Comparison of ENCODE assay signal across 12 mouse cellular contexts in the genomic region with DNA sequence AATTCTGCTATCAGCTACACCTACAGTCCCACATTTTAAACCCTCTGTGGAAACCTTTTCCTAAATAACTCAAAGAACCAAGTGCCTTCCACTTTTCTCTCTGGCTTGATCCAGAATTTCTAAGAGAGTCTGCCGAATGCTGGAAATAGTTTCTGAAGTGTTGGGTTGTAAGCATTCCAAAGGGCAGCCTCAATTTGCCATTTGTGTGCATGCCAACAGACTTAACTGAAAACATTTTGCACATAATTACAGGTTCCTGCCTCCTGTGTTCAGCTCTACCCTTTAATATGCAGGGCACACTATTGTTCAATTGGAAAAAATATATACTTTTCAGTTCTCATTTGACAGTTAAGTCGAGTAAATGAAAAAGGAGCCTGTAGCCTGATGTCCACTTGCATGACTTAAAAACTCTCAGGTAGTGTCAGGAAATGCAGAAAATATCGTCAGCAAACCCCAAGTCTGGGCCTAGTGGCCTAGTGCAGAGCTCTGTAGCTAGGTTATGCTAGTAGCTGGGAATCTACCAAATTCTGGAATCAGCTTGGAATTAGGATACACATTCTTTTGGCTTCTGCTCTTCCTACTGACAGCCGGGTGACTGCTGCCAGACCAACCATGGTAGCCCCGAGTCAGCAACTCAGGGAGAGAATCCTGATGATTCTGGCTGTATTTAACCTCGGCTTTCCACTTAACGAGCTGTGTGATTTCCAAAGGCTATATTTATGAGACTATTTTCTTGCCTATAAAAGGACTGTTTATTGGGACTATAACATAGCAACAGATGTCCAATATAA. TPM values are rescaled to one million over a fixed set of nuclear protein-coding genes. Genes with fewer than 3 reads are reported as not detected.
A peak's percentile ranks its signal among the peaks of the same experiment; 100 is the strongest.
DNase-seq lines count a peak whose midpoint lies in the region; ATAC-seq and TF ChIP-seq lines count a peak whose summit lies in the region.
"Had no signal": no experiment of that assay in that cellular context is flagged by ENCODE, and none has a peak within 500 bp of the region (broad histone marks: within the 10 kb centered on the region; RNA-seq: fewer than 3 reads in every experiment).

No protein-coding gene starts in this region.

- TF ChIP-seq CTCF in kidney, adult 2 months (conservative IDR thresholded peaks at IDR 0.05; ENCODE audit: insufficient read depth, insufficient read length, low read depth, low read length) = no peak
- TF ChIP-seq CTCF in stomach, postnatal 0 days (IDR thresholded peaks at IDR 0.05; ENCODE audit: low read depth) = no peak
- TF ChIP-seq CTCF in olfactory bulb, adult 2 months (IDR thresholded peaks at IDR 0.05; ENCODE audit: insufficient read depth, low read depth, low read length) = no peak

- WGBS in kidney, adult 2 months = 41% methylated on average over 7 of the region's 7 CpGs
- 54% methylated on average over 7 of the region's 7 CpGs for WGBS in kidney, embryonic 16.5 days
- WGBS in stomach, embryonic 16.5 days = 64% methylated on average over 7 of the region's 7 CpGs
- WGBS in stomach, postnatal 0 days = 53% methylated on average over 7 of the region's 7 CpGs
- WGBS in olfactory bulb, adult 2 months = 18% methylated on average over 7 of the region's 7 CpGs

- DNase-seq in kidney, adult 2 months = peak; percentile 25
- no peak for DNase-seq in stomach, postnatal 0 days (ENCODE audit: low spot score)
- DNase-seq in cerebellum, adult 9-10 months = peak; percentile 49
- DNase-seq in ovary, postnatal 10 days (ENCODE audit: low spot score) = no peak
- DNase-seq: adrenal gland, postnatal 36 days; spleen, adult 18-20 months had no signal

- TF ChIP-seq EP300 in stomach, postnatal 0 days (optimal IDR thresholded peaks at IDR 0.05) = no peak

- ATAC-seq in kidney, embryonic 16.5 days (ENCODE audit: low FRiP score, low TSS enrichment) = no peak
- no peak for ATAC-seq in stomach, embryonic 16.5 days (ENCODE audit: insufficient read depth, low FRiP score)
- no peak for ATAC-seq in stomach, postnatal 0 days (ENCODE audit: low FRiP score, low TSS enrichment)
- ATAC-seq: intestine, embryonic 16.5 days had no signal

- no peak for TF ChIP-seq POLR2A in kidney, adult 2 months (IDR thresholded peaks at IDR 0.05; ENCODE audit: low read depth, low read length)
- no peak for TF ChIP-seq POLR2A in olfactory bulb, adult 2 months (IDR thresholded peaks at IDR 0.05; ENCODE audit: insufficient read depth, low read depth, low read length)

- peak overlapping the region; percentile 64; the same call in 1 of the 2 replicates for H3K27ac ChIP-seq in kidney, adult 2 months (ENCODE audit: insufficient read depth, low read depth, low read length)
- no peak overlapping the region for H3K27ac ChIP-seq in kidney, embryonic 16.5 days (ENCODE audit: low read length)
- peak overlapping the region; percentile 33 for H3K27ac ChIP-seq in stomach, embryonic 16.5 days (ENCODE audit: low read length)
- no peak overlapping the region for H3K27ac ChIP-seq in stomach, postnatal 0 days (replicated peaks)
- peak overlapping the region; percentile 75 for H3K27ac ChIP-seq in olfactory bulb, adult 2 months (ENCODE audit: insufficient read depth, low read depth, low read length)
- H3K27ac ChIP-seq: limb, embryonic 12.5 days had no signal

- no peaks in the 10 kb centered on the region for H3K9me3 ChIP-seq in kidney, embryonic 16.5 days (ENCODE audit: low read length)
- no peaks in the 10 kb centered on the region for H3K9me3 ChIP-seq in stomach, embryonic 16.5 days (replicated peaks; ENCODE audit: control insufficient read depth, low read length)
- no peaks in the 10 kb centered on the region for H3K9me3 ChIP-seq in stomach, postnatal 0 days (ENCODE audit: control insufficient read depth, low read length)
- H3K9me3 ChIP-seq: limb, embryonic 12.5 days had no signal

- no peak overlapping the region for H3K4me3 ChIP-seq in kidney, adult 2 months (ENCODE audit: insufficient read depth, low read depth, low read length)
- no peak overlapping the region for H3K4me3 ChIP-seq in kidney, embryonic 16.5 days (ENCODE audit: low read length)
- H3K4me3 ChIP-seq in stomach, embryonic 16.5 days (replicated peaks; ENCODE audit: low read length) = no peak overlapping the region
- no peak overlapping the region for H3K4me3 ChIP-seq in stomach, postnatal 0 days (ENCODE audit: low read depth, low read length)
- H3K4me3 ChIP-seq in olfactory bulb, adult 2 months (ENCODE audit: insufficient read depth, low read depth, low read length) = no peak overlapping the region
- H3K4me3 ChIP-seq: erythroblast, embryonic 14.5 days; limb, embryonic 12.5 days had no signal

- peaks cover 16% of the 10 kb centered on the region for H3K4me1 ChIP-seq in kidney, adult 2 months (ENCODE audit: control insufficient read depth, insufficient read depth, low read length)
- H3K4me1 ChIP-seq in kidney, embryonic 16.5 days (ENCODE audit: insufficient read depth, low read length) = peaks cover 24% of the 10 kb centered on the region
- H3K4me1 ChIP-seq in stomach, embryonic 16.5 days (ENCODE audit: control insufficient read depth, insufficient read depth, low read length) = peaks cover 7% of the 10 kb centered on the region
- no peaks in the 10 kb centered on the region for H3K4me1 ChIP-seq in stomach, postnatal 0 days (replicated peaks; ENCODE audit: control insufficient read depth, insufficient read depth)
- peaks cover 15% of the 10 kb centered on the region for H3K4me1 ChIP-seq in olfactory bulb, adult 2 months (ENCODE audit: control insufficient read depth, insufficient read depth, low read length)

- H3K4me2 ChIP-seq in kidney, embryonic 16.5 days (replicated peaks; ENCODE audit: low read depth, low read length) = no peak overlapping the region
- H3K4me2 ChIP-seq in stomach, embryonic 16.5 days (ENCODE audit: low read depth, low read length) = no peak overlapping the region
- no peak overlapping the region for H3K4me2 ChIP-seq in stomach, postnatal 0 days (replicated peaks; ENCODE audit: low read depth)
- H3K4me2 ChIP-seq: limb, embryonic 12.5 days had no signal

- H3K27me3 ChIP-seq in kidney, adult 2 months (replicated peaks; ENCODE audit: control insufficient read depth, insufficient read depth, low read length) = no peaks in the 10 kb centered on the region
- H3K27me3 ChIP-seq in kidney, embryonic 16.5 days (ENCODE audit: insufficient read depth, low read length) = no peaks in the 10 kb centered on the region
- H3K27me3 ChIP-seq in stomach, embryonic 16.5 days (ENCODE audit: control insufficient read depth, insufficient read depth, low read length) = no peaks in the 10 kb centered on the region
- H3K27me3 ChIP-seq in stomach, postnatal 0 days (ENCODE audit: control insufficient read depth, insufficient read depth, low read length) = no peaks in the 10 kb centered on the region

- no peaks in the 10 kb centered on the region for H3K36me3 ChIP-seq in kidney, adult 2 months (ENCODE audit: control insufficient read depth, insufficient read depth, low read length)
- no peaks in the 10 kb centered on the region for H3K36me3 ChIP-seq in kidney, embryonic 16.5 days (ENCODE audit: insufficient read depth, low read length)
- no peaks in the 10 kb centered on the region for H3K36me3 ChIP-seq in stomach, embryonic 16.5 days (ENCODE audit: control insufficient read depth, insufficient read depth, low read length)
- H3K36me3 ChIP-seq in stomach, postnatal 0 days (ENCODE audit: control insufficient read depth, insufficient read depth, low read length) = no peaks in the 10 kb centered on the region
- H3K36me3 ChIP-seq: limb, embryonic 12.5 days had no signal

- no peak overlapping the region for H3K9ac ChIP-seq in kidney, embryonic 16.5 days (replicated peaks; ENCODE audit: low read length)
- no peak overlapping the region for H3K9ac ChIP-seq in stomach, embryonic 16.5 days (ENCODE audit: low read length)
- H3K9ac ChIP-seq in stomach, postnatal 0 days (ENCODE audit: low read length) = no peak overlapping the region
- H3K9ac ChIP-seq: limb, embryonic 12.5 days had no signal

RNA-seq across cellular contexts. Expression of a gene that starts 50.1 kb away (rescaled TPM):
- 5.6 and 7.1 TPM in 2 replicates for polyA plus RNA-seq in kidney, adult 2 months (2012; rRNA removed)
- 13.0 TPM in 2 replicates for polyA plus RNA-seq in kidney, embryonic 16.5 days (2015; fragmentation: Nextera tagmentation; extraction: Ambion mirVana)
- 10.4 and 11.2 TPM in 2 replicates for polyA plus RNA-seq in stomach, embryonic 16.5 days (2015; fragmentation: Nextera tagmentation; extraction: Ambion mirVana)
- 4.5 and 4.8 TPM in 2 replicates for polyA plus RNA-seq in stomach, postnatal 0 days (2015; fragmentation: Nextera tagmentation; extraction: Ambion mirVana)
- not detected in 2 replicates for polyA plus RNA-seq in olfactory bulb, adult 2 months (2012; ENCODE audit: insufficient read depth, insufficient read length, low replicate concordance, missing spikeins)

RNA-seq across cellular contexts. Expression of a gene that starts 50.3 kb away (rescaled TPM):
- 0.38 and 0.56 TPM in 2 replicates for polyA plus RNA-seq in kidney, adult 2 months (2012; rRNA removed)
- polyA plus RNA-seq in kidney, embryonic 16.5 days (2015; fragmentation: Nextera tagmentation; extraction: Ambion mirVana) = 0.17 and 0.42 TPM in 2 replicates
- polyA plus RNA-seq in stomach, embryonic 16.5 days (2015; fragmentation: Nextera tagmentation; extraction: Ambion mirVana) = 0.14 and 0.25 TPM in 2 replicates
- 0.44 and 0.93 TPM in 2 replicates for polyA plus RNA-seq in stomach, postnatal 0 days (2015; fragmentation: Nextera tagmentation; extraction: Ambion mirVana)
- not detected in 2 replicates for polyA plus RNA-seq in olfactory bulb, adult 2 months (2012; ENCODE audit: insufficient read depth, insufficient read length, low replicate concordance, missing spikeins)
- polyA plus RNA-seq: erythroblast, embryonic 14.5 days had no signal

Comparison
In these comparisons a context has a peak if more than half of its experiments do, and no peak if none do; other contexts are left out.
1. H3K27ac ChIP-seq: peak in kidney, adult 2 months (single experiment), stomach, embryonic 16.5 days (single experiment) and olfactory bulb, adult 2 months (single experiment); none in kidney, embryonic 16.5 days (single experiment) and stomach, postnatal 0 days (single experiment).
2. DNase-seq: peak in kidney, adult 2 months (single experiment) and cerebellum, adult 9-10 months (single experiment); none in stomach, postnatal 0 days (single experiment) and ovary, postnatal 10 days (single experiment).